Mouse (Mus musculus): ENCODE results near the gene Aars2. TPM values are rescaled to one million over a fixed set of nuclear protein-coding genes. Genes with fewer than 3 reads are reported as not detected.

Aars2 gene
- total and polyA plus RNA-seq, 2 experiments from 2014 or later, result 12.0 to 20.8 TPM

DNA sequence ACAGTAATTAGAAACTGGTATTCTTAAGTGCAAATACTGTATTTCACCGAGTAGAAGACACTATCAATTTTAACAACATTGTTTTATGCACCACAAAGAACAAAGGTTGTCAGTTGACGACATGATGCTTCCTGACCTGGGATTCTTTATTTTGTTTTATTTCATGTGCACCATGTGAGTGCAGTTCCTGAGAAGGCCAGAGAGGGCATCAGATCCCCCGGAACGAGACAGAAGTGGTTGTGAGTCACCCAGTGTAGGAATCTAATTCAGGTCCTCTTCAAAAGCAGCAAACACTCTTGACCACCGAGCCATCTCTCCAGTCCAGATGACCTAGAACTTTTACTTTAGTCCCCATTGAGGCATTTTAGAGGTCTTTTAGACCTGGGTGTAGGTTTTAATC lies 38.3 kb upstream of the Aars2 start:
- no peak overlapping the region for H3K4me2 ChIP-seq (ENCODE audit: low read depth)
- peak; percentile 15; the same call in 1 of the 2 replicates for TF ChIP-seq CTCF (IDR thresholded peaks at IDR 0.05; ENCODE audit: low read depth)
- DNase-seq (no peak), ATAC-seq (no peak)
- WGBS, result 84% methylated on average over 5 of the region's 5 CpGs
- H3K27ac ChIP-seq (ENCODE audit: low read depth, low read length), result no peak overlapping the region
- H3K4me1 ChIP-seq (ENCODE audit: insufficient read depth), result no peaks in the 10 kb centered on the region
- no peak overlapping the region for H3K4me3 ChIP-seq (ENCODE audit: low read depth, low read length)
- no peak overlapping the region for H3K9ac ChIP-seq
- H3K36me3 ChIP-seq (ENCODE audit: insufficient read depth), result no peaks in the 10 kb centered on the region
- H3K9me3 ChIP-seq (ENCODE audit: low read length), result no peaks in the 10 kb centered on the region
- H3K27me3 ChIP-seq (ENCODE audit: insufficient read depth, low read length), result no peaks in the 10 kb centered on the region

DNA sequence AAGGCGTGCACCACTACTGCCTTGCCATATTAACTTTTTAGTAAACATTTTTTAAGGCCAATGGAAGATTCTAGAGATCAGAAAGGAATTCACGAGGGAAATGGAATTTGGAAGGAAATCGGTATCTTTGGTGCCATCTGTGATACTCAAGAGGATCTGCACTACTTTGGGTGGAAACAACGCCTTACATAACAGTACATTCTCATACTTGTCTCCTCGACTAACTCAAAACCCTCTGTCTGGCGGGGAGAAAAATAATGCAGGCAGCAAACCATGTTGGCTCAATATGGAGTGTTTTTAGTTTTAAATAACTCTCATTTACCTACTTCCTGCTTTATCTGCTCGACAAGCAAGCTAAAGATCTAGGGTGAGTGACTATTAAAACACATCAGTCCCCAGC lies 35.9 kb upstream of the Aars2 start:
- no peak overlapping the region for H3K27ac ChIP-seq (ENCODE audit: low read depth, low read length)
- DNase-seq (no peak), ATAC-seq (no peak)
- no peaks in the 10 kb centered on the region for H3K27me3 ChIP-seq (ENCODE audit: insufficient read depth, low read length)
- H3K4me1 ChIP-seq (ENCODE audit: insufficient read depth), result 0 out of 2 replicates have a peak, but pooled peaks cover 3% of the 10 kb centered on the region
- no peak overlapping the region for H3K4me2 ChIP-seq (ENCODE audit: low read depth)
- WGBS, result 79% methylated on average over 7 of the region's 7 CpGs
- H3K4me3 ChIP-seq (ENCODE audit: low read depth, low read length), result no peak overlapping the region
- TF ChIP-seq CTCF (IDR thresholded peaks at IDR 0.05; ENCODE audit: low read depth), result no peak
- H3K9ac ChIP-seq, result no peak overlapping the region
- no peaks in the 10 kb centered on the region for H3K9me3 ChIP-seq (ENCODE audit: low read length)
- H3K36me3 ChIP-seq (ENCODE audit: insufficient read depth), result no peaks in the 10 kb centered on the region

DNA sequence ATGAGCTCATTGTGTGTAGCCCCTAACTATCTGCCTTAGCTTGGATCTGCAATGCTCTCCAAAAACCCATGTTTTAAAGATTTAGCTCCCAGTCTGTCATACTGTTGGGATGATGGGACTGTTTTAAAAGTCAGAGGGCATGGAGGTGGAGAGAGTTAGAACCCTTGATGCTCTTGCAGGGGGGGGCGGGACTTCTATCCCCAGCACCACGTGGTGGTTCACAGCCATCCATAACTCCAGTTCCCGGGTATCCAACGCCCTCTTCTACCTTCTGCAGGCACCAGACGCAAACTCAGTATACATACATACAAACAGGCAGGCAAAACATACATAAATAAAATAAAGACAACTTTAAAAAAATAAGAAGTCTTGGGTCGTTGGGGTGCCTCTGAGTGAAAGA lies 33.0 kb upstream of the Aars2 start:
- H3K27me3 ChIP-seq (ENCODE audit: insufficient read depth, low read length), result no peaks in the 10 kb centered on the region
- no peak overlapping the region for H3K4me3 ChIP-seq (ENCODE audit: low read depth, low read length)
- no peak overlapping the region for H3K4me2 ChIP-seq (ENCODE audit: low read depth)
- WGBS, result 77% methylated on average over 6 of the region's 6 CpGs
- H3K36me3 ChIP-seq (ENCODE audit: insufficient read depth), result no peaks in the 10 kb centered on the region
- no peak overlapping the region for H3K27ac ChIP-seq (ENCODE audit: low read depth, low read length)
- no peak for DNase-seq
- ATAC-seq, result no peak
- H3K4me1 ChIP-seq (ENCODE audit: insufficient read depth), result 0 out of 2 replicates have a peak, but pooled peaks cover 3% of the 10 kb centered on the region
- no peaks in the 10 kb centered on the region for H3K9me3 ChIP-seq (ENCODE audit: low read length)
- no peak overlapping the region for H3K9ac ChIP-seq
- TF ChIP-seq CTCF (IDR thresholded peaks at IDR 0.05; ENCODE audit: low read depth), result no peak

DNA sequence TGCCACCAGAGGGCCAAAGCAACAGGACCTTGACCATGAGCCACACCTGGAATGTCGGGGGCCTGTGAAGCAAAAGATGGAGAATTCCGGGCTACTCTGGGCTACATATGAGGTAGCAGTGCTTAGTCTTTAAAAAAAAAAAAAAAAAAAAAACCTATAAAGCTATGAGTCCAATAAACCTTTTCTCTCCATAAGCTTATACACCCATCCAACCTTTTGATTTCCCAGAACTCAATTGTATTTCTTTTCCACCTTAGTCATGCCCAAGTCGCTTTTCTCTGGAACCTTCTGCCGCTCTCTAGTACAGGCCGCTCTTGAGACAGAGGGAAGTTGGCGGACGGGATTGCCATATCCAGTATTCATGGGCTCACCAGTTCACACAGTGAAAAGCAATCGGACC lies 32.5 kb upstream of the Aars2 start:
- no peak for TF ChIP-seq CTCF (IDR thresholded peaks at IDR 0.05; ENCODE audit: low read depth)
- 0 out of 2 replicates have a peak, but pooled peaks cover 3% of the 10 kb centered on the region for H3K4me1 ChIP-seq (ENCODE audit: insufficient read depth)
- peak overlapping the region; percentile 80 for H3K27ac ChIP-seq (ENCODE audit: low read depth, low read length)
- H3K27me3 ChIP-seq (ENCODE audit: insufficient read depth, low read length), result no peaks in the 10 kb centered on the region
- peak overlapping the region; percentile 67 for H3K4me2 ChIP-seq (ENCODE audit: low read depth)
- no peak for DNase-seq
- WGBS, result 60% methylated on average over 8 of the region's 8 CpGs
- H3K4me3 ChIP-seq (ENCODE audit: low read depth, low read length), result peak overlapping the region; percentile 39
- peak; percentile 21; the same call in 1 of the 2 replicates for ATAC-seq
- peak overlapping the region; percentile 56 for H3K9ac ChIP-seq
- no peaks in the 10 kb centered on the region for H3K36me3 ChIP-seq (ENCODE audit: insufficient read depth)
- no peaks in the 10 kb centered on the region for H3K9me3 ChIP-seq (ENCODE audit: low read length)

DNA sequence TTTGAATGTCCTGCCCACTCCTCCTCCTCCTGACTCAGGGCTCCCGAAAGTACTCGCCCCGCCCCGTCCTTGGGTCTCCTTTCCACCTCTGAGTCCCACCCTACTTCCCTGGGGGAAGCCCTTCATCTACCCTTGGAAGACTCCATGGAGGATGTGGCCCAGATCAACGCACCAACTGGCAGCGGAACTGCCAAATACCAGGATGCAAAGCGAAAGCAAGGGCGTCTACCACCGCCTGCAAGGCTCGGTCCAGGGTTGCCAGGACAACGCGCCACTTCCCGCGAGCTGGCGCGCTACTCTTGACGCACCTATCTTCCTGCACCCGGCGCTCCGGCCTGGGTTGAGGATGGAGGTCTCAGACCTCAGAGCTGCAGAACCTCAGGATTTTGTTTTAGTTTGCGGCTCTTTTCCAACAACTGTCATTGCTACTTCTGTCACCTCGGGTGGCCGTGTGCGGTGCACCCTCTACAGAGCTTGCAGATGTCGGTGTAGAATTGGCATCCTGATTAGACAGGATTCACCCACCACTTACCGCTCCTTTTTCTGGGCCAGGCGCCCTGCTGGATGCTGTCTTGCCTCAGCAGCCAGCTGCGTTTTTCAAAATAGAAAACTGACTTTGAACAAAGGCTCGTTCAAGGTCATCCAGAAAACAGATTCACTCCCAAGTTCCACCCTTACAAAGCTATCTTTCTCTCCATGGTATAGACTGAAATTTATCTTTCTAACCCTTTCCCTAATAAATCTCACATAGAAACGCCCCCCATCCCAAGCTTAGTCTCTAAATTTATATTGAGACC lies 31.8 kb upstream of the Aars2 start, which contains the start of gene Spats1:
Spats1 (minus strand) TSS at position 747 of the 797 bp plus-strand sequence.
- no peak; the same call in 1 of the 2 replicates for TF ChIP-seq CTCF (IDR thresholded peaks at IDR 0.05; ENCODE audit: low read depth)
- peak; percentile 91 for DNase-seq
- 5% methylated on average over 30 of the region's 30 CpGs for WGBS
- no peaks in the 10 kb centered on the region for H3K36me3 ChIP-seq (ENCODE audit: insufficient read depth)
- H3K4me3 ChIP-seq (ENCODE audit: low read depth, low read length), result peak within 1 kb of the TSS; percentile 39
- H3K9me3 ChIP-seq (ENCODE audit: low read length), result no peaks in the 10 kb centered on the region
- H3K27ac ChIP-seq (ENCODE audit: low read depth, low read length), result peak within 1 kb of the TSS; percentile 80
- no peaks in the 10 kb centered on the region for H3K27me3 ChIP-seq (ENCODE audit: insufficient read depth, low read length)
- peak within 1 kb of the TSS; percentile 67 for H3K4me2 ChIP-seq (ENCODE audit: low read depth)
- H3K9ac ChIP-seq, result peak within 1 kb of the TSS; percentile 56
- 0 out of 2 replicates have a peak, but pooled peaks cover 3% of the 10 kb centered on the region for H3K4me1 ChIP-seq (ENCODE audit: insufficient read depth)
- peak; percentile 94 for ATAC-seq

DNA sequence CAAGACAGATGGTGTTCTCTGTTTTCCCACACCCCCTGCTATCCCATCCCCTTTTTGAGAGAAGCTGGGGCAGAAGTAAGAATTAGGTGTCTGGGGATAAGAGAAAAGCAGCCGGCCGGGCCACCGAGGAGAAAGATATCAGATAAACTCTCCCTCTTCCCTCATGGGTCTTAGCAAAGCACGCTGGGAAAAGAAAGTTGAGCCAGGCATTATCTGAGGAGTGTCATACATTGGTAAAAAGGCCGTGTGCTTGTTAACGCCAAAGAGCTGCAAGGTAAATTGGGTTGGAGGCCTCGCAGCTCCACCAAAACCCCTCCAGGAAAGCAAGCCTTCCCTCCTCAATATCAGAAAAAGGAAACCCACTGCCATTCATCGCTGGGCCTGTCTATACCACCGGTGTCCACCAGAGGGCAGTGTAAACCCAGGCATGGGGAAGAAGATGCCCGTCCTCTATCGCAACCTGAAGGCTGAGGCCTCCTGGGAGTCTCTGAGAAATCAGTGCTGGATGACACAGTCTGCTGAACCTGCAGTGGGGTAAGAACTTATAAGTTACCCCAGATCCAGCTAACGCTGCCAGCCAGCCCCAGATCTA lies 28.3 kb upstream of the Aars2 start:
- peak; percentile 99 for TF ChIP-seq CTCF (IDR thresholded peaks at IDR 0.05; ENCODE audit: low read depth)
- no peaks in the 10 kb centered on the region for H3K27me3 ChIP-seq (ENCODE audit: insufficient read depth, low read length)
- no peaks in the 10 kb centered on the region for H3K36me3 ChIP-seq (ENCODE audit: insufficient read depth)
- no peak overlapping the region for H3K4me2 ChIP-seq (ENCODE audit: low read depth)
- 0 out of 2 replicates have a peak, but pooled peaks cover 3% of the 10 kb centered on the region for H3K4me1 ChIP-seq (ENCODE audit: insufficient read depth)
- WGBS, result 17% methylated on average over 12 of the region's 12 CpGs
- 0 out of 2 replicates have a peak, but pooled peaks cover 4% of the 10 kb centered on the region for H3K9me3 ChIP-seq (ENCODE audit: low read length)
- H3K4me3 ChIP-seq (ENCODE audit: low read depth, low read length), result no peak overlapping the region
- DNase-seq, result peak; percentile 92
- H3K9ac ChIP-seq, result no peak overlapping the region
- peak; percentile 18 for ATAC-seq
- no peak overlapping the region for H3K27ac ChIP-seq (ENCODE audit: low read depth, low read length)

DNA sequence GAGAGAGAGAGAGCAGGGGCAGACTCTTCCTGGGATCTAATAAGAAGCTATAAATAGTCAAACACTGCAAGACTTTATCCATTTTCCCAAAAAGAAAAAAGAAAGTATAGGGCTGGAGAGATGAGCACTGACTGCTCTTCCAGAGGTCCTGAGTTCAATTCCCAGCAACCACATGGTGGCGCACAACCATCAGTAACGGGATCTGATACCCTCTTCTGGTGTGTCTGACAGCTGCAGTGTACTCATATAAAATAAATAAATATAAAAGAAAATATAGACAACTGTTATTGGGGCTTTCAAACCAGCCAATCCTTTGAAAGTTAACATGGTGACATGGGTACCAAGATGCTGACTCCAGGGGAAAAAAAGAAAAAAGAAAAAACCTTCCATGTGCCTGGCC lies 26.2 kb upstream of the Aars2 start:
- ATAC-seq (no peak), DNase-seq (no peak)
- H3K4me3 ChIP-seq (ENCODE audit: low read depth, low read length), result no peak overlapping the region
- peak; percentile 43 for TF ChIP-seq CTCF (IDR thresholded peaks at IDR 0.05; ENCODE audit: low read depth)
- no peak overlapping the region for H3K27ac ChIP-seq (ENCODE audit: low read depth, low read length)
- 0 out of 2 replicates have a peak, but pooled peaks cover 4% of the 10 kb centered on the region for H3K9me3 ChIP-seq (ENCODE audit: low read length)
- no peaks in the 10 kb centered on the region for H3K4me1 ChIP-seq (ENCODE audit: insufficient read depth)
- 28% methylated on average over 2 of the region's 2 CpGs for WGBS
- no peak overlapping the region for H3K9ac ChIP-seq
- H3K36me3 ChIP-seq (ENCODE audit: insufficient read depth), result no peaks in the 10 kb centered on the region
- H3K27me3 ChIP-seq (ENCODE audit: insufficient read depth, low read length), result no peaks in the 10 kb centered on the region
- no peak overlapping the region for H3K4me2 ChIP-seq (ENCODE audit: low read depth)
